Mouse (Mus musculus) gastrocnemius, postnatal 4 days (tissue): Measurements from ENCODE around the gene Hbb-bs. TPM values are rescaled to one million over a fixed set of nuclear protein-coding genes. Genes with fewer than 3 reads are reported as not detected.
"Not testable (repeated sequence)": the region's sequence is repeated elsewhere in the genome, so short reads cannot be mapped to it uniquely, and the experiment has no call there.

ENCODE experiments used
- DNase-seq, 2 experiments: peaks; one replicate each; pipeline ENCODE4 v3.0.0; 2021 to 2022; ENCODE audit warnings: low spot score in 2 of 2, mixed read lengths in 2 of 2
- long read RNA-seq, 2 experiments: library from polyadenylated mRNA; stranded (forward); transcript quantifications; one replicate each; pipeline ENCODE4 v2.0.0; 2021
- total RNA-seq, 2 experiments: library from RNA; stranded (reverse); gene quantifications; 2 replicates each; pipeline ENCODE4 v1.2.3; 2021

Gene Hbb-bs
- total RNA-seq, result 100 to 1,000 TPM; 289 to 541 TPM
- long read RNA-seq, experiment 1, transcript Hbb-bs-201 (3 exons, 628 nt), result major isoform, 116 of 124 reads
- long read RNA-seq, experiment 1, partial matches to known transcripts, result 0 of 124 reads
- long read RNA-seq, experiment 1, other reads (novel, unspliced or antisense), result 7 of 124 reads
- long read RNA-seq, experiment 2, transcript Hbb-bs-202 (2 exons, 344 nt), result minor isoform, 8 of 338 reads
- long read RNA-seq, experiment 2, transcript Hbb-bs-201 (3 exons, 628 nt), result major isoform, 322 of 338 reads
- long read RNA-seq, experiment 2, partial matches to known transcripts, result 8 of 338 reads
- long read RNA-seq, experiment 2, other reads (novel, unspliced or antisense), result 0 of 338 reads

GRCm38 (mm10) chr7:103827808-103828207 lies at the start of gene Hbb-bs:
Gene Hbb-bs, minus strand, starts transcription at chr7:103828096.
- DNase-seq, result no peak

- DNase-seq, result no peak
Observed at GRCm38 (mm10) chr7:103877093-103877492, 49.2 kb upstream of the Hbb-bs start.

- DNase-seq, result no peak
Observed at GRCm38 (mm10) chr7:103874451-103874850, 46.6 kb upstream of the Hbb-bs start.

- DNase-seq, result no peak
Observed at GRCm38 (mm10) chr7:103873064-103873463, 45.2 kb upstream of the Hbb-bs start.

GRCm38 (mm10) chr7:103870667-103871066 lies 42.8 kb upstream of the Hbb-bs start:
- DNase-seq, result no peak

- DNase-seq, result no peak
Observed at GRCm38 (mm10) chr7:103865716-103866115, 37.8 kb upstream of the Hbb-bs start.

- no peak for DNase-seq
Observed at GRCm38 (mm10) chr7:103861531-103861930, 33.6 kb upstream of the Hbb-bs start.

- DNase-seq, result peak in 1 of 2 experiments; percentile 17
Observed at GRCm38 (mm10) chr7:103860855-103861254, 33.0 kb upstream of the Hbb-bs start.

GRCm38 (mm10) chr7:103859076-103859475 lies 31.2 kb upstream of the Hbb-bs start:
- no peak for DNase-seq

GRCm38 (mm10) chr7:103854669-103855068 lies 26.8 kb upstream of the Hbb-bs start:
- DNase-seq, result no peak

- no peak for DNase-seq
Observed at GRCm38 (mm10) chr7:103853090-103853489, 25.2 kb upstream of the Hbb-bs start, which contains the start of gene Hbb-y. Gene Hbb-y, minus strand, starts transcription at chr7:103853216.

- no peak for DNase-seq
Observed at GRCm38 (mm10) chr7:103844525-103845325, 16.8 kb upstream of the Hbb-bs start.

GRCm38 (mm10) chr7:103843034-103843433 lies 15.1 kb upstream of the Hbb-bs start, which contains the start of gene Hbb-bh1:
Gene Hbb-bh1, minus strand, starts transcription at chr7:103843164.
- no peak for DNase-seq

GRCm38 (mm10) chr7:103840268-103840667 lies 12.4 kb upstream of the Hbb-bs start, which contains the start of gene Hbb-bh2:
Gene Hbb-bh2, minus strand, starts transcription at chr7:103840520.
- DNase-seq, result no peak

- DNase-seq, result not testable (repeated sequence)
Observed at GRCm38 (mm10) chr7:103827139-103827538, 757 bp downstream of the Hbb-bs start.

- no peak for DNase-seq
Observed at GRCm38 (mm10) chr7:103826255-103826887, 1.5 kb downstream of the Hbb-bs start.

GRCm38 (mm10) chr7:103825536-103826254 lies 2.2 kb downstream of the Hbb-bs start:
- no peak for DNase-seq

- no peak for DNase-seq
Observed at GRCm38 (mm10) chr7:103824597-103824996, 3.3 kb downstream of the Hbb-bs start.

GRCm38 (mm10) chr7:103815085-103815484 lies 12.8 kb downstream of the Hbb-bs start:
- DNase-seq, result not testable (repeated sequence)

GRCm38 (mm10) chr7:103813766-103814165 lies 14.1 kb downstream of the Hbb-bs start, which contains the start of gene Hbb-bt:
Gene Hbb-bt, minus strand, starts transcription at chr7:103813996.
- DNase-seq, result no peak

- DNase-seq, result not testable (repeated sequence)
Observed at GRCm38 (mm10) chr7:103813152-103813551, 14.7 kb downstream of the Hbb-bs start.
